Mouse (Mus musculus) liver, adult 2 months (tissue): ENCODE measurements around the gene Akt2. TPM values are rescaled to one million over a fixed set of nuclear protein-coding genes. Genes with fewer than 3 reads are reported as not detected.

ENCODE experiments used
- DNase-seq: peaks from one replicate; pipeline ENCODE4 v3.0.0-alpha.2; 2011; ENCODE audit warnings: low read depth, low spot score; ENCODE audit errors: extremely low read depth
- H3K27ac ChIP-seq: fragments of 200-500 bp; replicated peaks from 2 replicates; pipeline ENCODE4 v1.5.1; 2012; ENCODE audit warnings: low read depth, mild to moderate bottlenecking, control low read depth, inconsistent platforms, low read length; ENCODE audit not compliant: insufficient read depth
- H3K27me3 ChIP-seq: fragments of 200-500 bp; 2 replicates; pipeline ENCODE4 v1.6.1; 2012; ENCODE audit warnings: mild to moderate bottlenecking, moderate library complexity, low read length, inconsistent platforms; ENCODE audit not compliant: control insufficient read depth, insufficient read depth
- H3K36me3 ChIP-seq: fragments of 200-500 bp; 2 replicates; pipeline ENCODE4 v1.6.1; 2012; ENCODE audit warnings: low read length, inconsistent platforms; ENCODE audit not compliant: control insufficient read depth, insufficient read depth
- H3K4me1 ChIP-seq: fragments of 200-500 bp; 2 replicates; pipeline ENCODE4 v1.6.1; 2011; ENCODE audit warnings: low read length; ENCODE audit not compliant: control insufficient read depth, insufficient read depth
- H3K4me3 ChIP-seq: fragments of 200-500 bp; 2 replicates; pipeline ENCODE4 v1.5.1; 2011; ENCODE audit warnings: low read depth, mild to moderate bottlenecking, control low read depth, low read length, moderate library complexity; ENCODE audit not compliant: insufficient read depth
- H3K79me2 ChIP-seq: fragments of 200-500 bp; 2 replicates; pipeline ENCODE4 v1.6.1; 2012; ENCODE audit warnings: inconsistent platforms, mild to moderate bottlenecking, low read length, moderate library complexity; ENCODE audit not compliant: control insufficient read depth, insufficient read depth
- H3K9ac ChIP-seq: fragments of 200-500 bp; 2 replicates; pipeline ENCODE4 v1.6.1; 2012; ENCODE audit warnings: low read depth, mild to moderate bottlenecking, control low read depth, inconsistent platforms, low read length
- CTCF ChIP-seq: fragments of 200-500 bp; IDR thresholded peaks from 2 replicates; pipeline ENCODE4 v1.5.1; 2011; ENCODE audit warnings: low read depth, low read length, control low read depth
- POLR2A ChIP-seq: fragments of 200-500 bp; IDR thresholded peaks from 2 replicates; pipeline ENCODE4 v1.6.1; 2011; ENCODE audit warnings: low read length, control low read depth; ENCODE audit not compliant: insufficient read depth; ENCODE audit errors: extremely low read depth
- WGBS: fragments of 180-500 bp; shearing (Covaris S2); methylation state at CpG from one replicate; pipeline ENCODE4 v1.1.7; 2018; 5-methylcytosine and 5-hydroxymethylcytosine counted together
- polyA plus RNA-seq: library from polyadenylated mRNA; depleted of rRNA; stranded (reverse); fragments of >200 nt; gene quantifications from 2 replicates; pipeline ENCODE4 v1.2.3, GENCODE M21; 2012
- total RNA-seq: library from RNA; depleted of rRNA; stranded (reverse); fragments of >200 nt; gene quantifications from 2 replicates; pipeline ENCODE4 v1.2.3, GENCODE M21; 2014

Gene Akt2
- total and polyA plus RNA-seq, 2 experiments = 57.1 to 81.3 TPM

DNA sequence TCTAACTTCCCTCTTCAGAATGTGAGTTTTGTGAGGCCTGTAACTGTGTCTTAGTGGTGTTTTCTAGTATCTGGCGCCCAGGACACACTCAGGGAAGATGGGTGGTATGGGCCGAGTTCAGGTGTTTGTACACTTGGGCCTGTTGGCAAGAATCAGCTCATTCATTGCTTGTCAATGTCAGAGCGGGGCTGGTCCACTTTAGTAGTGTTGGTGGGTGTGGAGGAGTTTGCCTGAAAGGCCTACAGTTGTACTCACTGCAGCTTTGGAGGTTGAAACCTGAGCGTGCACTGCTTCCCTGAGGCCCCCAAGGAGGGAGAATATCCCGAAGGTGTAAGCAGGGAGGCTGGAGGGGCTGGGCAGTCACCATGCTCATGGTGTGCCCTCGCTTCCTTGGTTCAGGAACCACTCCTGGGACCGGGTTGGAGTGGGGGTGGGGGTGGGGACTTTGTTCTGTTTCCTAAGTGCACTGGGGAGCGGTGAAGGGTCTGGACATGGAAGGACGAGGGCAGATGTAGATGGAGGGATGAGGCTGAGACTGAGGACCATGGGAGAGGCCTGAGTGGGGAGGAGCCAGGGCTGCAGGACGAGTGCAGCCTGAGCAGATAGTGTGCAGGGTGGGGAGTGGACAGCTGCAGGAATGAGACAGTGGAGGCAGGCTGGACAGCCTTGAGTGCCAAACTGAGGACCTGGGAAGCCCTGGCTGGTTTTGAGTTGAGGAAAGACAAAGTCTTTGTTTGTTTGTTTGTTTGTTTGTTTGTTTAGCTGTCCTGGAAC is 15.3 kb downstream of the Akt2 start:
- H3K4me1 ChIP-seq = peaks cover 44% of the 10 kb centered on the region
- TF ChIP-seq CTCF (no peak), POLR2A (no peak)
- H3K27ac ChIP-seq = no peak overlapping the region
- no peaks in the 10 kb centered on the region for H3K27me3 ChIP-seq
- peaks cover 2% of the 10 kb centered on the region; the same call in 1 of the 2 replicates for H3K36me3 ChIP-seq
- DNase-seq = no peak
- H3K9ac ChIP-seq = no peak overlapping the region
- WGBS = 41% methylated on average over 10 of the region's 10 CpGs
- H3K4me3 ChIP-seq = no peak overlapping the region
- peaks cover 60% of the 10 kb centered on the region for H3K79me2 ChIP-seq

DNA sequence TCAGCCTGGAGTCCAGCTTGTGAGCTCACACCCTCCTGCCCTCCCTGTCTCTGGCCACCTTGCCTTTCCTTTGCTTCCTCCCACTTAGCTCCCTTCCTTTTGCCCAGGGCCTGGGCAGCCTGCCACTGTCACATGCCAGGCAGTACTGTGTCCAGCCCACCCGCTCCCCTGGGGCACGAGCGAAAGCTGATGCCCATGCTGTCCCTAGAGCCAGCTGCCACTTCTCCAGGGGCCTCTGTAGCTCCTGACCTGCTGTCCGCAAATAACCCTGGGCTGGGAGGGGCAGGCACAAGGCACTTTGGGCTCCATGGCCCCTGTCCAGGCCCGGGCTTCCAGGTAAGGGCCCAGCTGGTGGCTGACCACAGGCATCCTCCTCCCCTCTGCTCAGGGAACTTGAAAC is 16.2 kb downstream of the Akt2 start:
- no peak overlapping the region for H3K27ac ChIP-seq
- peaks cover 38% of the 10 kb centered on the region for H3K4me1 ChIP-seq
- TF ChIP-seq CTCF (no peak), POLR2A (no peak)
- H3K79me2 ChIP-seq = peaks cover 57% of the 10 kb centered on the region
- DNase-seq = peak; percentile 54
- no peaks in the 10 kb centered on the region for H3K27me3 ChIP-seq
- no peak overlapping the region for H3K9ac ChIP-seq
- peaks cover 2% of the 10 kb centered on the region; the same call in 1 of the 2 replicates for H3K36me3 ChIP-seq
- H3K4me3 ChIP-seq = no peak overlapping the region
- 20% methylated on average over 5 of the region's 5 CpGs for WGBS

DNA sequence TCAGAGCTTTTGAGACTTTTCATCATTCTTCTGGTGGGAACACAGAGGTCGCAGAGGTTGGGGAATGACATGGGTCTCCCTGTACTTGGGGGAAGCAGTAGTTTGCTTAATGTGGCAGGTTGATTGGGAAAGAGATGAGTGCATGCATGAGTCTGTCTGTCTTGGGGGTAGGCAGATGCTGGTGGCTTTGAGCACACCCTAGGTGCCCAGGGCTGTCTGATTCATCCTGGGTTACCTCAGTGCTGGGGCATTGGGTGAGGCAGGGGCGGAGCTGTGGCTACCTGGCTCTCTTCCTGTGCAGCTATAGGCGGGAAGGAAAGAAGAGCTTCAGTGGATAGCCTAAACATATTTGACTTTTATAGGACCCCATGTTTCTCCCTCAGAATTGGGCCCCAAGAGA is 16.8 kb downstream of the Akt2 start:
- H3K36me3 ChIP-seq = peaks cover 2% of the 10 kb centered on the region; the same call in 1 of the 2 replicates
- H3K4me1 ChIP-seq = peaks cover 35% of the 10 kb centered on the region
- no peak overlapping the region for H3K4me3 ChIP-seq
- no peaks in the 10 kb centered on the region for H3K27me3 ChIP-seq
- H3K9ac ChIP-seq = no peak overlapping the region
- WGBS = 90% methylated on average over 3 of the region's 3 CpGs
- TF ChIP-seq POLR2A (no peak), CTCF (no peak)
- DNase-seq = no peak
- no peak overlapping the region for H3K27ac ChIP-seq
- peaks cover 60% of the 10 kb centered on the region for H3K79me2 ChIP-seq

DNA sequence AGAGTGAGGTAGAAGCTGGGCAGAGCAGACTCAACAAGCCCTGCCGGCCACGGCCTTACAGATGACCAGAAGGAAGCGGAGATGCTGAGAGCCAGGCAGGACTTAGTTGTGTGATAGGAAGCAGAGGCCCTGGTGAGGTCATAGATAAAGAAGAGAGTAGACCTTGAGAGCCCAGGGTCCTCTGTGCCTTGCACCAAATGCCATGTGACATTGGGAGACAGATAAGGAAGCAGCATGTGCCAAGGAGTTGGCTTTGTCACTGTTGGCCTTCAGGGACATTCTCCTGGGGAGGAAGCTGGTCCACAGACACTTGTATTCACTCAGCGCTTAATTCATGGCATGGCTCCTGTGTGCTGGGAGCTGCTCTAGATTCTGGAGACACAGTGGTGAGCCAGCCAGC is 17.9 kb downstream of the Akt2 start:
- peaks cover 58% of the 10 kb centered on the region for H3K79me2 ChIP-seq
- peaks cover 2% of the 10 kb centered on the region; the same call in 1 of the 2 replicates for H3K36me3 ChIP-seq
- 80% methylated on average over 4 of the region's 4 CpGs for WGBS
- TF ChIP-seq POLR2A (no peak), CTCF (no peak)
- no peak overlapping the region for H3K9ac ChIP-seq
- H3K27me3 ChIP-seq = no peaks in the 10 kb centered on the region
- no peak for DNase-seq
- H3K27ac ChIP-seq = no peak overlapping the region
- H3K4me3 ChIP-seq = no peak overlapping the region
- peaks cover 29% of the 10 kb centered on the region for H3K4me1 ChIP-seq

DNA sequence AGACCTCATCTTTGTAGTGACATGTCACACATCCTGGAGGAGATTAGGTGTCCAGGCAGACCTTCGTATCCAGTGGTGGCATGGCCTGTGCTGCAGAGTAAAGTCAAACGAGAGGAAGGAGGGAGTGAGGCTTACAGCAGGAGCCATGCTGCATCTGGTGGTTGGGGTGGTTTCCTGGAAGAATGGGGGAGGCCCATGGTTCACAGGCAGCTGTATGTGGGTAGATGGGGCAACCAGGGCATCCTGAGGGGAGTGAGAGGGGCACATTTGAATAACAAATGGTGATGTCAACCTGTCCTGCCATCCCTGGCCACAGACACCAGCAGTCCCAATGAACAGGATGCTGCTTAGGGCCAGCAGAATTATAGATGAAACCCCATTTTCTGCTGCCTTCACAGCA is 18.3 kb downstream of the Akt2 start:
- Histone ChIP-seq H3K79me2 (peaks cover 54% of the 10 kb centered on the region), H3K36me3 (peaks cover 2% of the 10 kb centered on the region; the same call in 1 of the 2 replicates), H3K27ac (no peak overlapping the region), H3K9ac (no peak overlapping the region), H3K4me1 (peaks cover 25% of the 10 kb centered on the region), H3K4me3 (no peak overlapping the region), H3K27me3 (no peaks in the 10 kb centered on the region)
- TF ChIP-seq POLR2A (no peak), CTCF (no peak)
- 68% methylated on average over 2 of the region's 2 CpGs for WGBS
- DNase-seq = no peak

DNA sequence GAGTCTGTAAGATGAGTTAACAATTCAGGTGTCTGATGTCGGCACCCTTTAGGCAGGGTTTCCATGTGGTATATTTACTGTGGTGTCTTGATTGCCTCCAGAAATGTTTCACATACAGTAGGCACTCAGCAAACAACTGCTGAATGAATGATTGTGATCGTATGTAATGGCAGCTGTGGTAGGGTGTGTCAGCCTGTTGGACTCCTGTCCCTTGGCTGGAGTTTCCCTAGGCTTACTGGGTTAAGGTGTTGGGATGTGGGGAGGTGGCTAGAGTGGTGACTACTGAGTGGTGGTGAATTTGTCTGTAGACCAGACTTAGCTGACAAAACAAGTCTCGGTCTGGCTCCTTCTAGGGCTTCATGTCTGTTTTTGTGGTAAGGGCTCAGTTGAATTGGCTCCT is 19.0 kb downstream of the Akt2 start:
- Histone ChIP-seq H3K4me1 (peaks cover 21% of the 10 kb centered on the region), H3K27ac (no peak overlapping the region), H3K27me3 (no peaks in the 10 kb centered on the region), H3K4me3 (no peak overlapping the region), H3K79me2 (peaks cover 51% of the 10 kb centered on the region), H3K36me3 (peaks cover 2% of the 10 kb centered on the region; the same call in 1 of the 2 replicates), H3K9ac (no peak overlapping the region)
- no peak for DNase-seq
- TF ChIP-seq CTCF = no peak
- TF ChIP-seq POLR2A = no peak
- 81% methylated on average over 3 of the region's 3 CpGs for WGBS
